Mouse (Mus musculus): ENCODE data around the gene Ints6. TPM values are rescaled to one million over a fixed set of nuclear protein-coding genes. Genes with fewer than 3 reads are reported as not detected.

Gene Ints6
- 3.7 and 19.1 TPM in 2 replicates for polyA plus RNA-seq (2012; ENCODE audit: insufficient read depth, low replicate concordance)

- H3K27me3 ChIP-seq (replicated peaks), result no peaks in the 10 kb centered on the region
- TF ChIP-seq FLI1 (IDR thresholded peaks at IDR 0.05; ENCODE audit: low read length), result no peak
- no peak for TF ChIP-seq GATA1 (IDR thresholded peaks at IDR 0.05; ENCODE audit: borderline replicate concordance, low read length)
These were observed at the start of gene Ints6 for GRCm38 (mm10) chr14:62761036-62761881. TSS of gene Ints6 (minus strand) at chr14:62761169.

DNA sequence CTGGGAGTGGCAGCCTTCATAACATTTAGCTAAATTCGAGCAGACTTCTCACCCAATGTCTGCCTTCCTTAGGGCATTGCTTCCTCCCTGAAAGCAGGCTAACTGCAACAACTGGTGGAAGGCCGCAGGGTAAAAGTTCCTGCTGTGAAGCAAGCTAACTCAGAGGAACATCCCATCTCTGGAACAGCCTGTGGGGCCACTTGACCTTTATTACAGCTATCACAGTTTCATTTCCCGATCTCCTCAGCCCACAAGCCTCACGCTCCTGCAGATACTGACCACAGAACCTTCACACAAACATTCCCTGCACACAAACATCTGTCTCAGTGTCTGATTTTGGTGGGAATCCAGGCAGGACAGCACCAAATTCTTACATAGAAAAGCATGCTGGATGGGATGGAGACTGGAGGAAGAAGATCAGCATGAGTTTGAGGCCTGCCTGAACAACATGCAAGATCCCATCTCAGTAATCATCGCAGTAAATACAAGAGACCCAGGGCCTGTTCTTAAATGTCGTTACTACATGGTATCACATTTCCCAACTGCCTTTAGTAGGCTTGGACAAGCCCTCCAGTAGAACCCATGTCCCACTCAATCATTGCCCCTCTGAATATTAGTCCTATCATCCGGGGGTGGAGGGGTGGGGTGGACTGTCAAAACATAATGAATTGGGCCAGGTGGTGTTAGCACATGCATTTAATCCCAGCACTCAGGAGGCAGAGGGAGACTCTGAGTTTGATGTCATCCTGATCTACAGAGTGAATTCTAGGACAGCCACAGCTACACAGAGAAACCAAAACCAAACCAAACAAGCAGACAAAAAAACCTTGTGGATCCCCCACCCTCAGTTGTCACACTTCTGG lies 47.9 kb upstream of the Ints6 start:
- Histone ChIP-seq H3K36me3 (replicated peaks; ENCODE audit: low read length) (no peaks in the 10 kb centered on the region), H3K4me1 (peaks cover 14% of the 10 kb centered on the region), H3K4me3 (replicated peaks) (no peak overlapping the region), H3K27me3 (replicated peaks) (peaks cover 9% of the 10 kb centered on the region), H3K9me3 (no peaks in the 10 kb centered on the region)
- TF ChIP-seq FLI1 (IDR thresholded peaks at IDR 0.05; ENCODE audit: low read length), result no peak
- TF ChIP-seq GATA1 (IDR thresholded peaks at IDR 0.05; ENCODE audit: borderline replicate concordance, low read length), result no peak

More at GRCm38 (mm10) chr14:62761036-62761881, at the start of gene Ints6:
- H3K9me3 ChIP-seq, result no peaks in the 10 kb centered on the region
- peaks cover 28% of the 10 kb centered on the region for H3K36me3 ChIP-seq (replicated peaks; ENCODE audit: low read length)
- peaks cover 37% of the 10 kb centered on the region for H3K4me1 ChIP-seq
- H3K4me3 ChIP-seq (replicated peaks), result peak within 1 kb of the TSS; percentile 99

DNA sequence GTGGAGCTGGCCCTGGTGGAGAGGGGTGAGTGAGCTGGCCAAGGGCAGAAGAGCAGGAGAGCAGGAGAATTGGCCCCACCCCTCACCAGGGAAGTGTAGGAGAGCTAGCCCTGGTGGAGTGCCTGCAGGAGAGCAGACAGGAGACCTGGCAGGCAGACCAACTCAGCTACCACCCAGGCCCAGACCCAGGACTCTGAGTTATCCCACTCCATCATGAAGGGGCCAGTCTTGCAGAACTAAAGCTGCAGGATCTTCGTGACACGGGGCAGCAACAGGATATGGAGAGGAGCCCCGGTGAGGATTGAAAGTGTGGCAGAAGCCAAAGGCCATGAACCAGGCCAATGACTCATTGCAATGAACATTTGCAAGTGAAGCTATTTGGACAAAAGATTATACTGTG lies 46.0 kb upstream of the Ints6 start:
- Histone ChIP-seq H3K4me3 (replicated peaks) (no peak overlapping the region), H3K36me3 (replicated peaks; ENCODE audit: low read length) (no peaks in the 10 kb centered on the region), H3K27me3 (replicated peaks) (peaks cover 9% of the 10 kb centered on the region), H3K9me3 (no peaks in the 10 kb centered on the region), H3K4me1 (peaks cover 10% of the 10 kb centered on the region)
- TF ChIP-seq FLI1 (IDR thresholded peaks at IDR 0.05; ENCODE audit: low read length) (no peak), GATA1 (IDR thresholded peaks at IDR 0.05; ENCODE audit: borderline replicate concordance, low read length) (no peak)

GRCm38 (mm10) chr14:62803204-62803603 lies 42.2 kb upstream of the Ints6 start:
- Histone ChIP-seq H3K4me1 (peaks cover 8% of the 10 kb centered on the region; the same call in 1 of the 2 replicates), H3K36me3 (replicated peaks; ENCODE audit: low read length) (no peaks in the 10 kb centered on the region), H3K27me3 (replicated peaks) (peaks cover 11% of the 10 kb centered on the region), H3K4me3 (replicated peaks) (no peak overlapping the region), H3K9me3 (no peaks in the 10 kb centered on the region)
- TF ChIP-seq FLI1 (IDR thresholded peaks at IDR 0.05; ENCODE audit: low read length), result no peak
- TF ChIP-seq GATA1 (IDR thresholded peaks at IDR 0.05; ENCODE audit: borderline replicate concordance, low read length), result no peak

DNA sequence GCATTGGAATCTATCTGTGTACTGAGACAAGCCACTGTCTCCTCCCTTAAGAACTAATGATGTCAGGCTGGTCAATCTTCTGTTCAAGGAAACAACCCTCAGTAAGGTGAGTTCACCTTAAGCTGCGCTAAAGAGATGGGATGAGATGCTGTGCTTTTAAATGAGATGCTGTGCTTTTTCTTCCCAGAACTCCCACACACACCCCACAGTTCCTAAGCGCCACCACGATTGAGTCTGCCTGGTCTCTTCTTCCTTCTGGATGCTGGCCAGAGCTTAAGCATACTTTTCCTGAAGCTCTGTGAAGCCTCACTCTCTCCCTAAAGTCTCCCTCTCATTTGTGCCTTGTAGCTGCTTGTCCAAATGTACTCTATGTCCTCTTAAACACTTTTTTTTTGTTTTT lies 39.8 kb upstream of the Ints6 start:
- Histone ChIP-seq H3K4me1 (0 out of 2 replicates have a peak, but pooled peaks cover 4% of the 10 kb centered on the region), H3K9me3 (no peaks in the 10 kb centered on the region), H3K4me3 (replicated peaks) (no peak overlapping the region), H3K36me3 (replicated peaks; ENCODE audit: low read length) (no peaks in the 10 kb centered on the region), H3K27me3 (replicated peaks) (peaks cover 9% of the 10 kb centered on the region)
- TF ChIP-seq FLI1 (IDR thresholded peaks at IDR 0.05; ENCODE audit: low read length), result no peak
- no peak for TF ChIP-seq GATA1 (IDR thresholded peaks at IDR 0.05; ENCODE audit: borderline replicate concordance, low read length)

- H3K36me3 ChIP-seq (replicated peaks; ENCODE audit: low read length), result no peaks in the 10 kb centered on the region
- 0 out of 2 replicates have a peak, but pooled peaks cover 4% of the 10 kb centered on the region for H3K4me1 ChIP-seq
- peaks cover 17% of the 10 kb centered on the region for H3K27me3 ChIP-seq (replicated peaks)
- no peaks in the 10 kb centered on the region for H3K9me3 ChIP-seq
- H3K4me3 ChIP-seq (replicated peaks), result no peak overlapping the region
- TF ChIP-seq GATA1 (IDR thresholded peaks at IDR 0.05; ENCODE audit: borderline replicate concordance, low read length) (no peak), FLI1 (IDR thresholded peaks at IDR 0.05; ENCODE audit: low read length) (no peak)
These were observed 37.7 kb upstream of the Ints6 start for GRCm38 (mm10) chr14:62798608-62799101.

- H3K36me3 ChIP-seq (replicated peaks; ENCODE audit: low read length), result no peaks in the 10 kb centered on the region
- H3K4me1 ChIP-seq, result peaks cover 4% of the 10 kb centered on the region; the same call in 1 of the 2 replicates
- no peak overlapping the region for H3K4me3 ChIP-seq (replicated peaks)
- TF ChIP-seq GATA1 (IDR thresholded peaks at IDR 0.05; ENCODE audit: borderline replicate concordance, low read length), result no peak
- TF ChIP-seq FLI1 (IDR thresholded peaks at IDR 0.05; ENCODE audit: low read length), result no peak
- H3K9me3 ChIP-seq, result no peaks in the 10 kb centered on the region
- peaks cover 22% of the 10 kb centered on the region for H3K27me3 ChIP-seq (replicated peaks)
These were observed 34.8 kb upstream of the Ints6 start for GRCm38 (mm10) chr14:62795719-62796118.

DNA sequence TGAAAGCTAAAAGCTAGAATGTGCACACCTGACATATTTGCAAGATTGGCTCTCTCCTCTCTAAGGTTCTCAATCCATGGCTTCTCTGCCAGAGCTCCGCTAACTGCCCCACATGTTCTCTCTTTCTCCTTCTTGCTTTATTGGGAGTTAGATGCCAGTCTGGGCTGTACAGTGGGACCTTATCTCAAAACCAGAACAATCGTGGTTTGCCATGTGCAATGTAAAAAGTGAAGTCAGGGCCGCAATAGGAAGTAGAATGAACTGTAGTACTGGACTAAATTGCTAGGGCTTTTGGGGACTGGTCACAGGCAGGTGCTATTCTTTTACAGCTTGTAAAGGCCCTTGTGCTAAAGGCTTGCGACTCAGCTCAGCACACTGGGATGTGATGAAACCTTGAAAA lies 28.3 kb upstream of the Ints6 start:
- Histone ChIP-seq H3K27me3 (replicated peaks) (peaks cover 19% of the 10 kb centered on the region), H3K4me3 (replicated peaks) (no peak overlapping the region), H3K4me1 (peaks cover 6% of the 10 kb centered on the region), H3K9me3 (peaks cover 12% of the 10 kb centered on the region; the same call in 1 of the 2 replicates), H3K36me3 (replicated peaks; ENCODE audit: low read length) (no peaks in the 10 kb centered on the region)
- TF ChIP-seq GATA1 (IDR thresholded peaks at IDR 0.05; ENCODE audit: borderline replicate concordance, low read length) (no peak), FLI1 (IDR thresholded peaks at IDR 0.05; ENCODE audit: low read length) (no peak)

DNA sequence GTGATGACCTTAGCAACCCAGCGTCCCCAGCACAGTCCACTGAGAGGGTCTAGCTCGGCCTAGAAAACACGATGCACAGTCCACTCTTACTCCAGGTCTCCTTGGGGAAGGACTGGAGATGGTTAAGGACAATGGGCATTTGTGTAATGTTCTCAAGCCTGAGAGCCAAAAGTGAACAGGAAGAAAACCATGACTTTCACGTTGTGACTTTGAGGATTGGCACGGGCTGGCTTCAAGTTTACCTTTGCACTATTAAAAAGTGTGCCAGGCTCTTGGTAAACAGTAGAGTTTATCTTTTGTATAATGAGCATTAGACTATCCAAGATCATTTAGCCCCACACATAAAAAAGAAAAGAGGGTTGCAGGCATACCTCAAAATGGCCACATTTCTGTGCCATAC lies 22.0 kb upstream of the Ints6 start:
- peaks cover 9% of the 10 kb centered on the region for H3K4me1 ChIP-seq
- no peaks in the 10 kb centered on the region for H3K36me3 ChIP-seq (replicated peaks; ENCODE audit: low read length)
- H3K9me3 ChIP-seq, result peaks cover 12% of the 10 kb centered on the region; the same call in 1 of the 2 replicates
- no peak for TF ChIP-seq FLI1 (IDR thresholded peaks at IDR 0.05; ENCODE audit: low read length)
- no peak for TF ChIP-seq GATA1 (IDR thresholded peaks at IDR 0.05; ENCODE audit: borderline replicate concordance, low read length)
- H3K4me3 ChIP-seq (replicated peaks), result no peak overlapping the region
- H3K27me3 ChIP-seq (replicated peaks), result peaks cover 2% of the 10 kb centered on the region

All from megakaryocyte, embryonic 14.5 days (primary cell).